Mouse (Mus musculus) frontal cortex, postnatal 14 days (tissue): ENCODE results near the gene Ism2.
"Not testable (repeated sequence)": the region's sequence is repeated elsewhere in the genome, so short reads cannot be mapped to it uniquely, and the experiment has no call there.

Experiments used
- DNase-seq, 2 experiments: peaks; one replicate each; pipeline ENCODE4 v3.0.0; 2022; ENCODE audit warnings: low spot score in 2 of 2

Ism2 gene

GRCm38 (mm10) chr12:87299657-87300440 is at the start of gene Ism2:
TSS of gene Ism2 (minus strand) at chr12:87299705.
- DNase-seq, result no peak

- no peak for DNase-seq
Measured at GRCm38 (mm10) chr12:87348029-87348428, 48.5 kb upstream of the Ism2 start.

GRCm38 (mm10) chr12:87347511-87347910 is 48.0 kb upstream of the Ism2 start:
- no peak for DNase-seq

GRCm38 (mm10) chr12:87343084-87343605 is 43.6 kb upstream of the Ism2 start:
- no peak for DNase-seq

- no peak for DNase-seq
Measured at GRCm38 (mm10) chr12:87338082-87338481, 38.6 kb upstream of the Ism2 start.

- no peak for DNase-seq
Measured at GRCm38 (mm10) chr12:87334886-87335285, 35.4 kb upstream of the Ism2 start.

GRCm38 (mm10) chr12:87333794-87334193 is 34.3 kb upstream of the Ism2 start:
- DNase-seq, result no peak

GRCm38 (mm10) chr12:87332511-87332910 is 33.0 kb upstream of the Ism2 start:
- no peak for DNase-seq

GRCm38 (mm10) chr12:87331908-87332307 is 32.4 kb upstream of the Ism2 start:
- no peak for DNase-seq

GRCm38 (mm10) chr12:87331053-87331456 is 31.6 kb upstream of the Ism2 start:
- no peak for DNase-seq

GRCm38 (mm10) chr12:87330213-87330612 is 30.7 kb upstream of the Ism2 start:
- DNase-seq, result no peak

- DNase-seq, result no peak
Measured at GRCm38 (mm10) chr12:87328025-87328424, 28.5 kb upstream of the Ism2 start.

GRCm38 (mm10) chr12:87327610-87328009 is 28.1 kb upstream of the Ism2 start:
- DNase-seq, result no peak

- no peak for DNase-seq
Measured at GRCm38 (mm10) chr12:87325452-87325851, 25.9 kb upstream of the Ism2 start.

GRCm38 (mm10) chr12:87319229-87319628 is 19.7 kb upstream of the Ism2 start:
- DNase-seq, result no peak

GRCm38 (mm10) chr12:87317951-87318350 is 18.4 kb upstream of the Ism2 start:
- no peak for DNase-seq

GRCm38 (mm10) chr12:87313098-87313497 is 13.6 kb upstream of the Ism2 start:
- no peak for DNase-seq

- not testable (repeated sequence) for DNase-seq
Measured at GRCm38 (mm10) chr12:87306584-87306844, 7.0 kb upstream of the Ism2 start.

GRCm38 (mm10) chr12:87305767-87306583 is 6.5 kb upstream of the Ism2 start:
- DNase-seq, result no peak

- no peak for DNase-seq
Measured at GRCm38 (mm10) chr12:87301189-87301588, 1.7 kb upstream of the Ism2 start.

- DNase-seq, result no peak
Measured at GRCm38 (mm10) chr12:87300441-87300690, 861 bp upstream of the Ism2 start.

GRCm38 (mm10) chr12:87299037-87299656 is 358 bp downstream of the Ism2 start:
- no peak for DNase-seq

- DNase-seq, result no peak
Measured at GRCm38 (mm10) chr12:87293934-87294333, 5.6 kb downstream of the Ism2 start.
